Mouse (Mus musculus) CH12.LX (cell line): ENCODE results near the gene Gm20388. TPM values are rescaled to one million over a fixed set of nuclear protein-coding genes. Genes with fewer than 3 reads are reported as not detected.

Experiments
- DNase-seq: peaks from one replicate; pipeline ENCODE4 v3.0.0-alpha.2; 2013; ENCODE audit errors: extremely low read depth
- H3K27ac ChIP-seq: 2 replicates; pipeline ENCODE4 v1.5.1; 2012; ENCODE audit warnings: low read depth, mild to moderate bottlenecking, control low read depth, moderate library complexity; ENCODE audit not compliant: insufficient read depth
- H3K27me3 ChIP-seq: replicated peaks from 2 replicates; pipeline ENCODE3; 2012; ENCODE audit warnings: inconsistent platforms
- H3K36me3 ChIP-seq, 2 experiments: replicated peaks in 1 of 2; 2 replicates each; pipeline versions ENCODE3 to v1.6.1; 2012; ENCODE audit warnings: inconsistent platforms in 1 of 2, low read length in 1 of 2, mild to moderate bottlenecking in 1 of 2, mixed read lengths in 1 of 2, moderate library complexity in 1 of 2; ENCODE audit not compliant: control insufficient read depth in 1 of 2, insufficient read depth in 1 of 2
- H3K4me1 ChIP-seq, 2 experiments: 2 replicates each; pipeline ENCODE4 v1.6.1; 2012; ENCODE audit warnings: inconsistent platforms in 1 of 2, moderate library complexity in 1 of 2; ENCODE audit not compliant: insufficient read depth in 2 of 2, control insufficient read depth in 1 of 2
- H3K4me2 ChIP-seq: 2 replicates; pipeline ENCODE4 v1.6.1; 2012; ENCODE audit warnings: low read depth, mild to moderate bottlenecking, control low read depth; ENCODE audit not compliant: poor library complexity, insufficient read depth, severe bottlenecking
- H3K4me3 ChIP-seq, 3 experiments: fragments of 150-350 bp in 1 of 3; sonication (generic) in 1 of 3; replicated peaks in 1 of 3; 2 replicates each; pipeline versions ENCODE3 to v1.5.1; 2011 to 2012; ENCODE audit warnings: low read depth in 2 of 3, low read length in 2 of 3, mild to moderate bottlenecking in 2 of 3, moderate library complexity in 2 of 3, control low read depth in 1 of 3, improper control_type of control experiment in 1 of 3, inconsistent platforms in 1 of 3, mixed read lengths in 1 of 3; ENCODE audit not compliant: poor library complexity in 1 of 3
- H3K79me2 ChIP-seq: replicated peaks from 2 replicates; pipeline ENCODE4 v1.6.1; 2012; ENCODE audit warnings: mild to moderate bottlenecking, moderate library complexity; ENCODE audit not compliant: control insufficient read depth, poor library complexity, insufficient read depth, severe bottlenecking; ENCODE audit errors: extremely low read depth
- H3K9ac ChIP-seq: 2 replicates; pipeline ENCODE4 v1.6.1; 2012; ENCODE audit warnings: low read depth, mild to moderate bottlenecking, control low read depth, moderate library complexity; ENCODE audit not compliant: insufficient read depth
- H3K9me3 ChIP-seq: replicated peaks from 2 replicates; pipeline ENCODE3; 2012; ENCODE audit warnings: low read length, inconsistent platforms, mixed read lengths
- BHLHE40 ChIP-seq: IDR thresholded peaks from 2 replicates; pipeline ENCODE4 v1.6.1; 2011; ENCODE audit warnings: mild to moderate bottlenecking, low read depth, low read length, improper control_type of control experiment
- CHD1 ChIP-seq: IDR thresholded peaks from 2 replicates; pipeline ENCODE4 v1.6.1; 2012; ENCODE audit warnings: low read depth, low read length, improper control_type of control experiment, inconsistent platforms
- CHD2 ChIP-seq: IDR thresholded peaks from 2 replicates; pipeline ENCODE4 v1.6.1; 2011; ENCODE audit warnings: low read length, improper control_type of control experiment
- E2F4 ChIP-seq: IDR thresholded peaks from 2 replicates; pipeline ENCODE4 v1.6.1; 2011; ENCODE audit warnings: low read depth, low read length, improper control_type of control experiment; ENCODE audit not compliant: insufficient replicate concordance
- ETS1 ChIP-seq: conservative IDR thresholded peaks from 2 replicates; pipeline ENCODE4 v1.6.1; 2012; ENCODE audit warnings: low read depth, mild to moderate bottlenecking, inconsistent platforms, low read length, improper control_type of control experiment, moderate library complexity
- KAT2A ChIP-seq: IDR thresholded peaks from 2 replicates; pipeline ENCODE4 v1.6.1; 2012; ENCODE audit warnings: low read length, improper control_type of control experiment, inconsistent platforms; ENCODE audit not compliant: insufficient replicate concordance
- MAX ChIP-seq: IDR thresholded peaks from 2 replicates; pipeline ENCODE4 v1.6.1; 2011; ENCODE audit warnings: low read length, improper control_type of control experiment
- MEF2A ChIP-seq: IDR thresholded peaks from 2 replicates; pipeline ENCODE4 v1.6.1; 2014; ENCODE audit warnings: low read depth, mild to moderate bottlenecking, inconsistent platforms, low read length, improper control_type of control experiment, borderline replicate concordance
- MXI1 ChIP-seq: IDR thresholded peaks from 2 replicates; pipeline ENCODE4 v1.6.1; 2011; ENCODE audit warnings: mild to moderate bottlenecking, low read depth, low read length, improper control_type of control experiment
- NELFE ChIP-seq: IDR thresholded peaks from 2 replicates; pipeline ENCODE4 v1.6.1; 2011; ENCODE audit warnings: low read depth, low read length, improper control_type of control experiment
- NRF1 ChIP-seq: IDR thresholded peaks from 2 replicates; pipeline ENCODE4 v1.6.1; 2014; ENCODE audit warnings: low read depth, mild to moderate bottlenecking, inconsistent platforms, low read length, improper control_type of control experiment, moderate library complexity
- PAX5 ChIP-seq: IDR thresholded peaks from 2 replicates; pipeline ENCODE4 v1.6.1; 2012; ENCODE audit warnings: low read length, inconsistent platforms, mixed read lengths
- POLR2A ChIP-seq: IDR thresholded peaks from 2 replicates; pipeline ENCODE4 v1.6.1; 2011; ENCODE audit warnings: low read depth, mild to moderate bottlenecking, improper control_type of control experiment, low read length
- RCOR1 ChIP-seq: conservative IDR thresholded peaks from 2 replicates; pipeline ENCODE4 v1.6.1; 2012; ENCODE audit warnings: low read depth, mild to moderate bottlenecking, inconsistent platforms, low read length, improper control_type of control experiment
- SMC3 ChIP-seq: IDR thresholded peaks from 2 replicates; pipeline ENCODE4 v1.6.1; 2011; ENCODE audit warnings: low read depth, low read length, improper control_type of control experiment
- TCF12 ChIP-seq: IDR thresholded peaks from 2 replicates; pipeline ENCODE4 v1.6.1; 2014; ENCODE audit warnings: low read depth, mild to moderate bottlenecking, inconsistent platforms, low read length, improper control_type of control experiment
- UBTF ChIP-seq: IDR thresholded peaks from 2 replicates; pipeline ENCODE4 v1.6.1; 2012; ENCODE audit warnings: low read depth, mild to moderate bottlenecking, inconsistent platforms, low read length, improper control_type of control experiment, moderate library complexity
- ZKSCAN1 ChIP-seq: IDR thresholded peaks from 2 replicates; pipeline ENCODE4 v1.6.1; 2012; ENCODE audit warnings: low read depth, inconsistent platforms, low read length, improper control_type of control experiment, borderline replicate concordance
- ZMIZ1 ChIP-seq: IDR thresholded peaks from 2 replicates; pipeline ENCODE4 v1.6.1; 2012; ENCODE audit warnings: low read depth, mild to moderate bottlenecking, inconsistent platforms, low read length, improper control_type of control experiment
- dilution Hi-C: fragments of 300-500 bp; cut with MboI; formaldehyde crosslinking; loops from 2 replicates; pipeline ENCODE4 v1.14.3; 2020; ENCODE audit warnings: low sequenced_read_pairs; ENCODE audit not compliant: extremely low pct_unique_long_range_greater_than_20kb, extremely low pct_ligation_motif_present
- in situ Hi-C: fragments of 300-500 bp; cut with MboI; formaldehyde crosslinking; loops from 3 replicates; pipeline ENCODE4 v1.14.3; 2019; ENCODE audit warnings: low sequenced_read_pairs, low pct_ligation_motif_present, low pct_unique_long_range_greater_than_20kb, mixed read lengths
- polyA plus RNA-seq: library from polyadenylated mRNA; unstranded; fragments of >175 nt; gene quantifications from 2 replicates; pipeline ENCODE4 v1.2.1, GENCODE M21; 2012; ENCODE audit warnings: low read depth; ENCODE audit not compliant: insufficient read length
- total RNA-seq, 2 experiments: library from RNA; depleted of rRNA; stranded (reverse); fragments of 300-350 nt in 1 of 2; fragments of >200 nt in 1 of 2; gene quantifications; 2 replicates each; pipeline ENCODE4 v1.2.3; 2012 to 2014

Gm20388 gene
- total and polyA plus RNA-seq, 3 experiments: 14.8 to 26.3 (median 22.2) TPM

GRCm38 (mm10) chr8:124282878-124283630, 4372.4 kb downstream of the Gm20388 start:
- peak overlapping the region in 1 of 3 experiments; percentile 14 for H3K4me3 ChIP-seq
- H3K4me1 ChIP-seq: peaks cover 81 to 97% of the 10 kb centered on the region in 2 experiments
- no peak for TF ChIP-seq MEF2A
- no peak for TF ChIP-seq TCF12
- no peak for TF ChIP-seq CHD2
- TF ChIP-seq MXI1: no peak
- TF ChIP-seq NELFE: no peak
- no peak for TF ChIP-seq NRF1
- no peak for TF ChIP-seq UBTF
- TF ChIP-seq POLR2A: no peak
- TF ChIP-seq CHD1: no peak
- no peak for TF ChIP-seq E2F4
- TF ChIP-seq ZKSCAN1: no peak
- TF ChIP-seq RCOR1: no peak
- no peak for TF ChIP-seq KAT2A
- TF ChIP-seq BHLHE40: no peak
- TF ChIP-seq PAX5: no peak
- TF ChIP-seq SMC3: no peak
- no peak overlapping the region for H3K4me2 ChIP-seq
- no peaks in the 10 kb centered on the region for H3K27me3 ChIP-seq
- no peaks in the 10 kb centered on the region for H3K9me3 ChIP-seq
- no peaks in the 10 kb centered on the region; the same call in 1 of the 2 replicates for H3K79me2 ChIP-seq
- peak overlapping the region; percentile 95 for H3K27ac ChIP-seq
- DNase-seq: no peak
- in situ Hi-C loops: loop anchor here (10.0 kb wide), 1 partner anchor 198 kb away; no protein-coding TSS in a partner anchor
- dilution Hi-C loops: no loop called here
- H3K9ac ChIP-seq: peak overlapping the region; percentile 54
- H3K36me3 ChIP-seq: peaks cover 2 to 24% of the 10 kb centered on the region in 2 experiments

- in situ Hi-C loops: loop anchor here (10.0 kb wide), 1 partner anchor 199 kb away; no protein-coding TSS in a partner anchor
- dilution Hi-C loops: no loop called here
- H3K27me3 ChIP-seq: no peaks in the 10 kb centered on the region
- peak; percentile 13; the same call in 1 of the 2 replicates for TF ChIP-seq TCF12
- 0 out of 2 replicates have a peak, but pooled peaks have one; percentile 37 for TF ChIP-seq MAX
- TF ChIP-seq BHLHE40: peak; percentile 41
- TF ChIP-seq ZMIZ1: 0 out of 2 replicates have a peak, but pooled peaks have one; percentile 33
- TF ChIP-seq NRF1: no peak
- TF ChIP-seq ETS1: peak; percentile 57; the same call in 1 of the 2 replicates
- no peak for TF ChIP-seq PAX5
- TF ChIP-seq, all 38 proteins: peak for 5
- H3K9me3 ChIP-seq: no peaks in the 10 kb centered on the region
- no peaks in the 10 kb centered on the region; the same call in 1 of the 2 replicates for H3K79me2 ChIP-seq
- peak overlapping the region; percentile 95 for H3K27ac ChIP-seq
- peak overlapping the region; percentile 72 for H3K9ac ChIP-seq
- peak overlapping the region in 1 of 3 experiments; percentile 14 for H3K4me3 ChIP-seq
- peak overlapping the region; percentile 59; the same call in 1 of the 2 replicates for H3K4me2 ChIP-seq
- peak; percentile 48 for DNase-seq
- H3K4me1 ChIP-seq: peaks cover 74 to 97% of the 10 kb centered on the region in 2 experiments
- H3K36me3 ChIP-seq: peaks cover 2 to 21% of the 10 kb centered on the region in 2 experiments
Measured at GRCm38 (mm10) chr8:124283644-124284332, 4373.1 kb downstream of the Gm20388 start.
